Mouse (Mus musculus) left cerebral cortex, postnatal 25 days (tissue): ENCODE measurements around the gene Ttll7. TPM values are rescaled to one million over a fixed set of nuclear protein-coding genes. Genes with fewer than 3 reads are reported as not detected.

Experiments
- DNase-seq, 2 experiments: peaks; one replicate each; pipeline ENCODE4 v3.0.0; 2022; ENCODE audit warnings: low spot score in 2 of 2, mixed read lengths in 1 of 2
- intact Hi-C: fragments of 180-260 bp; cut with DNase I; formaldehyde crosslinking; loops from one replicate; pipeline ENCODE4 v1.15.1; 2025
- total RNA-seq, 2 experiments: library from RNA; stranded (reverse); gene quantifications; 2 replicates each; pipeline ENCODE4 v1.2.3; 2021

Ttll7 gene
- total RNA-seq, 2 experiments from 2014 or later = 175 to 189 TPM

DNA sequence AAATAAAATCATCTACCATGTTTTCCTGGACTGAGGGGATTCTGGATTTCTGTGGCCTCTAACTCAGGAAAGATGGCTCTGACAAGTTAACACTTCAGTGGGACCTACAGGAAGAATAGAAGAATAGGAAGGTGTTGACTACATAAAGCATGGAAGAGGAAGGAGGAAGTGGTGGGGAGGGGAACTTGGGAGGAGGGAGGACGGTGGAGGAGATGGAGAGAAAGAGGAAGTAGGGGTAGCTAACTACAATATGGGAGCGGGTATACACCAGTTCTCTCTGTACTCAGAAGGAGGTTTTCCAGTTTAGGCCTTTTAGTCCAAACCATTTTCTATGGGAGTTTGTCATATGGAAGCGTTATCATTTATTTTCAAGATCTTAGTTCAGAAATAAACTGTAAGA lies 112.2 kb downstream of the Ttll7 start:
- DNase-seq = no peak
- intact Hi-C loops = no loop called here

DNA sequence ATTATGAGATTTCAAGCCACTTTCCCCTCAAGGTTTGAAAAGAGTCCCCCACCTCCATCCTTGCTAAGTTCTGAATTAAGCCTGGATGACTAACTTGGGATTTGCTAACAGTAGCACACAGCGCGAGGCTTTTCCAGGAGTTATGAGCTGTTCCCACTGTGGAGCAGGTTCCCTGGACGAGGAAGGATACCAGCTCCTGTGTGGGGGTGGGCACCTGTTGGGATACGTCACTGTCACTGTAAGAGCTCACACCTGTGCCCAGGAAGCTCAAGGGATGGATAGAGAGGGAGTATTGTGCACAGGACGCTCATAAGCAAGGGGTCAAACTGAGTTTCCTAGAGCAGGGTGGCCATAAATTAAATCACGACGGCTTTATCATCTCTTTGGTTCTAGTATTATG lies 115.1 kb downstream of the Ttll7 start:
- no peak for DNase-seq
- intact Hi-C loops = no loop called here

DNA sequence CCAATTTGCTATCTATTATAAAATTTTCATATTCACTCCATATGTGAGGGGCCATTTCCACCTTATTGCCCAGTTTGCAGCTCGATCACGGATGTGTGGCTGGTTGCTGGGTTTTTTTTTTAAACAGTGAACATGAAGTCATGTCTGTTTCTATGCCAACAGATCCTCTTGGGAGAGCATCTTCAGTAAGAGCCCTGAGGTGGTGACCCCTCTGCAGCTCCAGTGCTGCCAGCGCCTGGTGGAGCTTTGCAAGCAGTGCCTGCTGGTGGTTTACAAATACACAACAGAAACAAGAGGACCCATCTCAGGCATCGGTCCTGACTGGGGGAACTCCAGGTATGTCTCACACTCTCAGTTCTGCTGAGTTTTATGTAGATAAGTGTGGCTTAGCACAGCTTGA lies 115.7 kb downstream of the Ttll7 start:
- no peak for DNase-seq
- intact Hi-C loops = no loop called here

DNA sequence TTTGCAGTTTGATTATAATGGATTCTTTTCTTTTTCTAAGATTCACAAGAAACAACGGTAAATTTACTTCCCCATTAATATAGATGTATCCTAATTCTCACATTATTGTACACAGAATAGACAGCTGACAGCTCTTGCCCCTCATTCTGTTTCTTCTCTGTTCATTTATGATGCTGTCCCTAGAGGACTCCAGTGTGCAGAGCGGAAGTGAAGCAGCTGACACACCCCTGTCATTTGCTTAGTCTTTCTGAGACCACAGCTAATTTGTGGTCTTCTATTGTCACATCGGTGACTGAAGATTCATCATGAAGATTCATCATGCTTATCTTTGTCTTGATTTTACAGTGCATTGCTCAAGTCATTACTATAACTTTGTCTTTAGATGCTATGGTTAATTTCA lies 126.1 kb downstream of the Ttll7 start:
- intact Hi-C loops = no loop called here

DNA sequence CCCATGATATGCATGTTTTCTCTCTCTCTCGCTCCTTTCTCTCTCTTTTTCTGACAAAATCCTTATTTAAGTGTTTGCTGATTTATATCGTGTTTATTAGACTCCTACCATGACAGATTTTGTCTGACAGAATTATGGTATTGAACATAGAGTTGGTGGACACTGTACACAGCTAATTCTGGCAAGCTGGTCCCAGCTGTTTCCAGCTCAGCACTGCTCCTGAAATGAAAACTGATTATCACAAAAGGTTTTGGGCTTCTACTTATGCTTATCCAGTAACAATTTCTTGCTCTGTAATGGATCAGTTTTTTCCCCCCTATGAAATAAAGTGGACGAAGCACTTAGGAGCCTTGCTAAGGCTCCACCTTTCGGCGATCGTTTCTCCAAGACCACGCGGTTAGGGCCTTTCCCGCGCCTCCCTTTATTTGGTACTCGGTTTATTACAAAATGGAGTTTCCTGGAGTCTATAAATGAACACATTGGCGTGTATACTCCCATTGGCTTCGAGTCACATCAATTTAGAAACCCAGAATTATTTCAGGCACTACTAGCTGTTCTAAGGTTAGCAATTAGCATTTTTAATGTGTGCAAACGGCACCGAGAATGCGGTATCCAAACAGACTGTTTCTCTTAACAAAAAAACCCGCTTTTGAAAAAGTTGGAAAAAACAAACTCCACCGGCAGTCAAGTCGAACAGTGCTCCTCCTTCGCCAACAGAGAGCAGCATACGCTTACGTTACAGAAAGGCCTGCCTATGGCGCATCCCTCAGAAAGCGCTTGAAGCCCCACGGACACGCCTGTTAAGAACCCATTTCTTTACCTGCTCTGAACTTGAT lies 141.9 kb downstream of the Ttll7 start:
- DNase-seq = peak; percentile 60 to 61
- intact Hi-C loops = loop anchor here (10.0 kb wide), 2 partner anchors 1821 to 1991 kb away; no protein-coding TSS in a partner anchor

More for the DNA sequence above, 126.1 kb downstream of the Ttll7 start:
- no peak for DNase-seq

DNA sequence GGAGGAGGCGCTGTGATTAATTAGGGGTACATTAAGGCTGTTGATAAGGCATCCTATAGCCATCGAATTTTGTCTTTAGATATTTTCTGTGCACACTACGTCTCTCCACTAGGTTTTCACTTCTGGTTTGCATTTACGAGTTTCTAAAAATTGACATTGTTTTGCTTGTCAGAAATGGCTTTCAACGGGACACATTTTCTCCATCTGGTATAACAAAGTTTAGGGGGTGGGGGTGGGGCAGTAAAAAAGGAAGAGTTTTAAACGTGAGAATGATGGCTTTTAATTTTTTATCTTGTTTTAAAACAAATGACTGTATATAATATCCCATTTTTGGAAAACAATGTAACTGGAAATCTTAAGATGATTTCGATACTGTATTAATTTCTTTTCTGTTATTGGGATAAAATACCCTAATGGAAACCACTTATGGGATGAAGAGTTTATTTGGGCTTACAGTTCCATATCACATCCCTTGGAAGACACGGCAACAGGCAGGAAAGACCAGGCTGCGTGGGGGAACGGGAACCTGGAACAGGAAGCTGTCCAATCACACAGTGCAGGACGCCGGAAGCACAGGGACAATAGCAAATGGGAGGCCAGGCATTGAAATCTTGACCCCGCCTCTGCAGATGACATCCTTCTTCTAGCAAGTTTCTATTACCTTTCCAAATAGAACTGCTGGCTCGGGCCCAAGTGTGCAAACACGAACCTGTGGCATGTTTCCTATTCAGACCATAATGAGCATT lies 142.7 kb downstream of the Ttll7 start:
- intact Hi-C loops = loop anchor here (10.0 kb wide), 2 partner anchors 1820 to 1990 kb away; no protein-coding TSS in a partner anchor
- DNase-seq = no peak

DNA sequence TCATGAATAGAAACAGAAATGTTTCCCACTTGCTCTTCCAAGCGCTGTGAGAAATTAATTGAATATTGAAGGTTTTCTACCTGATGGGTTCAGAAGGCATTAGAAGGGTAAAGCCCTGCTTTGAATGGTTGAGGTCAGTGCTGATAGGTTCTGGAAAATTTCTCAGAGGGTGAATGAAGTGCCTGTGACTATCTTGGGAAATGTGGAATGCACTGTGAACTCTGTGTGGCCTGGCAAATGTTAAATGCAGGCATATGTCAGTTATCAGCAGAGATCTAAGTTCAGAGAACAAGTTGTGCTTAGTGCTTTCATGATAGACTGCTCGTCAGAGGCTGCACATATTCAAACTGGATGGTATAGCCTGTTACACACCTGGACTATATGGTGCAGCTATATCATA lies 147.0 kb downstream of the Ttll7 start:
- intact Hi-C loops = loop anchor here (10.0 kb wide), 2 partner anchors 1816 to 1986 kb away; no protein-coding TSS in a partner anchor
- no peak for DNase-seq

DNA sequence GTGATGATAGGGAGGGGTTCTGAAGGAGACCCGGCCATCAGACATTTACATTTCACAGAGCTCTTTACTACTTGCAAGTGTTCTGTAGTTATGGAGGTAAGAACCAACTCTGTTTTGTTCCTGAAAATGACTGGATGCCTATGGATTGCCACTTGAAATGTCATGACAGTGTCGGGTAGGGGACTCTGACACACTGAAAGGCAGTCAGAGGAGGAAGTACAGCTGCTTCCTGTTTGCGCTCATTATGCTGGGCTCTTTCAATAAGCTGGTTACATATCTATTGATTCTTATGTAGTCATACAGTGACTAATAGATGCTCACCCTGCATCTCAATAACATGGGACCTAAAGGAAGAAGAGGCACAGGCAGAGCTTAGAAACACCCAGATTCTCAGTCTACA lies 148.8 kb downstream of the Ttll7 start:
- intact Hi-C loops = no loop called here
- DNase-seq = no peak

DNA sequence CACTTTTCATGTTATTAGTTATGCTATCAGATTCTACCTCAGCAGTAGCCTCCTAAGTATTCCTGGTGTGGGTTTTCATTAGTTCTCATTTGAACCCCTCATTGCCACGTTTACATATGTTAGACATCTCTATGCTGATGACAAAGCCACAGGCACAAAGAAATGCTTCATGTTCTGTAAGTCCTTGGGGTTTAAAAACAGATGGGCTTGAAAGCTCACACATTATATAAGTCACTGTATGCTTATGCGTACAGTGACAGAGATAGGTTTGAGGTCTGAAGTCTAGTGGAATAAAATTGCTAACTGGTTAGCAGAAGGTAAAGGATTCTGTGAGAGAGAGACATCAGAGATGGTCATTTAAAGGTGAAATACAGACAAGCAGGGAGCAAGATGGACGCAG lies 149.4 kb downstream of the Ttll7 start:
- DNase-seq = no peak
- intact Hi-C loops = no loop called here

DNA sequence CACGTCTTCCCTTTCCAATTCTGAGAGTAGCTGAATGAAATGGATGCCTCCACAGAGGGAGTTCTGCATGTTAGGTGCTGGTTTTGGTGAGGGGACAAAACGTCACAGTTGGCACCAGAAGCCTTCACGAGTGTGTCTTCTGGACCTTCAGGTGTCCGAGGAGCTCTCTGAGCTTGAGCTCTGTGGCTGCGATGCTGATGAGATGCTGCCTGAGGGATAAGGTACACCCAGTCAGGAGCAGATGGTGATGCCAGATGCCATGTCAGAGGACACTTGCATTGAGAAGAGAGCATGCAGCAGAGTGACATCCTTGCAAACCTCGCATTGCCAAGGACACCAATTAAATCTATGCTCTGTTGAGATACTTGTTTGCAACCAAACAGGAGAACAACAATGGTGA lies 164.3 kb downstream of the Ttll7 start:
- intact Hi-C loops = no loop called here
- DNase-seq = no peak

DNA sequence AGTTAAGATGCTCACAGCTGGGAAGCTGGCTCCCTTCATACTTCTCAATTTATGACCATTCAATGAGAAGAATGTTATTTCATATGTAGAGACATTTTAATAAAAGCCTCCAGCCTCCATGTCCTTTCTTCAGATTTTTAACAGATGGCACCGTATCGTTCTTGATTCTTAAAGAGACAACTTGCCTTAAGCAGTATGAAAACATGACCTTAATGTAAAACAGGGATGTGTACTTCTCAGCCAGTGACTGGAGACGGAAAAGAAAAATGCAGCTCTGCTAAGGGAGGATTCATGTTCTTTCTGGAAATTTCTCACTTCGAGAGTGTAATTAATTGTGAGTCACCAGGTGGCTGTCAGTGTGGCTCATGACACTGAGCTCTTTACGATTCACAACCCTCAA lies 167.3 kb downstream of the Ttll7 start:
- no peak for DNase-seq
- intact Hi-C loops = no loop called here

DNA sequence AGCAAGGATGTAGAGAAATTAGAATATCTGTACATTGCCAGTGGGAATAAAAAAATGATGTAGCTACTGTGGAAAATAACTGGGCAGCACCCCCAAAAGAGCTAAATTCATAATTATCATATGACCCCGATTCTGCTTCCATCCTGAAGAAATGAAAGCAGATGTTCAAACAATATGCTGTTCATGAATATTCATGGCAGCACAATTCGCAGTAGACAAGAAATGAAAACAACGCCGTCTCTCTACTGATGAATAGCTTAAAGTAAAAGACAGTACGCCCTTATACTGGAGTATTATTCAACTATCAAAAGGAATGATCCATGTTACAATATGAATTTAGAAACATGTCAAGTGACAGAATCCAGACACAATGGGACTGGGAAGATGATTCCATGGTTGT lies 174.1 kb downstream of the Ttll7 start:
- intact Hi-C loops = no loop called here

DNA sequence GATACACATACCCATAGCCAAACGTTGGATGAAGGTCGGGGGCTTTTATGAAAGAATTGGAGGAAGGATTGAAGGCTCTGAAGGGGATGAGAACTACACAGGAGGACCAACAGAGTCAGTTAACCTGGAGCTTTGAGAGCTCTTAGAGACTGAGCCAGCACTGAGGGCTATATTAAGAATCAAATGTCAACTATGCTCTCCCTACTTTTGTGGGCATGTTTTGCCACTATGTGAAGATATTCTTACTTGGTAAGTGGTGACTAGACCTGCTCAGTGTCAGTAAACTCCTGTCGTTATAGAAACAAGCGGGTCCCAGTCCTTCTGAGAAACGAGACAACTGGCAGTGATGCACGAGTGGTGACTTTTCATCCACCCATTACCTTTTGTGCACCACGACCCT lies 176.2 kb downstream of the Ttll7 start:
- intact Hi-C loops = no loop called here
- DNase-seq = no peak

More for the DNA sequence above, 174.1 kb downstream of the Ttll7 start:
- no peak for DNase-seq

DNA sequence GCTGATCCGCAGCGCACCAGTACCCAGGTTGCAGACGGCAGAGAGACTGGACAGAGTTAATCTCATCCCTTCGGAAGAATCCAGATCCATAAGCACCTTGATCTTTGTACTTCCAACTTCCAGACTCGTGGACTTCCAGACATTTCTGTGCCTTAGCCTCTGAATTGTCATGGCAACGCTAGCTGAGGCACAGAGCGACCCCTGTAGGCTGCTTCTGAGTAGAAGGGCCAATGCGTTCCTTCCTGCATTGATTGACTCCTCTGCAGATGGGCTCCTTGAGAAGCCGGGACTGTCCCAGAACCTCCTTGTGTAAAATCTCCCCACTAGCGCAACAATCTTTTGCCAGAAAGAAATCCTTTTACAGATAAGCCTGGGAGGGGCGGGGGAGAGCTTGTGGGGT lies 177.6 kb downstream of the Ttll7 start:
- DNase-seq = no peak
- intact Hi-C loops = no loop called here

DNA sequence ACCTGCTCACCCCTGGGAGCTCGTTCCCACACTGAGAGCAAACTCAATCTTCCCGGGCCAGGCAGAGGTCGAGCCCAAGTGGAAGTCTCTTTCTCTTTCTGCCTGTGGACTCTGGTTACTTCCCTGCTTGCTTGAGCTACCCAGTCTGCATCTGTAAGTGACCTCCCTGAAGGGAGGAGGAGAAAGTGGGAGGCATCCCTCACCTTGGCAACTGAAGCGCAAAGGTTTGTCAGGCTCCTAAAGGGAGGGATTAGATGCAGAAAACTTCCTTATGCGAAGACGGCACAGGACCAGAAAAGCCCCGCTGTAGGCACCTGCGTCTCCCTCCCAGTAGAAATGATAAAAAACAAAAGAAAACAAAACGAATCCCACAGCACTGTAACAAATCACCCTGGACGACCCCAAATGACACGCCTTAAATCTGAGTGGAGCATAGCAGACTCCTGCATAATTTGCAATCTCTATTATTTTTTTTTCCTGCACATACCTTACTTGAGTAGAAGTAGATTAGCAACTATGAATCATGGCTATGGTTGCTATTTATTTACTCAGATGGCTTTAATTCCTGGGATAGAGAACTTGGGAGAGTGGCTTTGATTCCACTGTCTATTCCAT lies 178.2 kb downstream of the Ttll7 start:
- DNase-seq = no peak
- intact Hi-C loops = no loop called here

Other genes with a start within 250 kb of the Ttll7 start
- not detected for gene Dnase2b, start 236.8 kb upstream of the Ttll7 start, total RNA-seq
- gene 4930503B20Rik, start 201.1 kb upstream of the Ttll7 start, total RNA-seq = under 1 TPM in 1 of 2 experiments, not detected in 1; 0.37 TPM
- 1 to 10 TPM in 1 of 2 experiments, not detected in 1; 1.1 TPM for gene Samd13, start 166.8 kb upstream of the Ttll7 start, total RNA-seq
- 100 to 1,000 TPM; 460 to 559 TPM for gene Prkacb, start 39.4 kb upstream of the Ttll7 start, total RNA-seq